In genomic region chr4:119216667-119217066, GRCm38 (mm10) we compare ENCODE assay signal across 22 mouse cellular contexts. TPM values are rescaled to one million over a fixed set of nuclear protein-coding genes. Genes with fewer than 3 reads are reported as not detected.
DNase-seq lines count a peak whose midpoint lies in the region; ATAC-seq and TF ChIP-seq lines count a peak whose summit lies in the region.
"Had no signal": no experiment of that assay in that cellular context is flagged by ENCODE, and none has a peak within 500 bp of the region (broad histone marks: within the 10 kb centered on the region; RNA-seq: fewer than 3 reads in every experiment).

No protein-coding gene starts in this region.

- ATAC-seq in heart, embryonic 16.5 days (replicated peaks; ENCODE audit: extremely low read depth, insufficient read depth, low FRiP score): peak; percentile 73; the same call in 1 of the 2 replicates
- ATAC-seq in heart, embryonic 11.5 days (replicated peaks; ENCODE audit: insufficient number of reproducible peaks, low FRiP score, low TSS enrichment): no peak
- ATAC-seq in lung, embryonic 14.5 days (ENCODE audit: insufficient read depth): peak; percentile 43; the same call in 1 of the 2 replicates
- ATAC-seq: CD4-positive, CD25-positive, alpha-beta regulatory T cell, adult 4 months; midbrain, embryonic 16.5 days had no signal

- WGBS in heart, embryonic 16.5 days: 54% methylated on average over 8 of the region's 8 CpGs
- WGBS in heart, embryonic 11.5 days (ENCODE audit: insufficient replicate concordance): 68% methylated on average over 8 of the region's 8 CpGs
- WGBS in lung, embryonic 14.5 days: 64% methylated on average over 8 of the region's 8 CpGs

- no peak overlapping the region for H3K27ac ChIP-seq in heart, embryonic 16.5 days (ENCODE audit: low read length)
- no peak overlapping the region for H3K27ac ChIP-seq in heart, embryonic 11.5 days (ENCODE audit: low read depth, low read length)
- no peak overlapping the region for H3K27ac ChIP-seq in lung, embryonic 14.5 days (ENCODE audit: low read depth)
- H3K27ac ChIP-seq: hindbrain, embryonic 12.5 days; neural tube, embryonic 12.5 days had no signal

- TF ChIP-seq CTCF in lung, embryonic 14.5 days (IDR thresholded peaks at IDR 0.05; ENCODE audit: low read depth): no peak
- TF ChIP-seq CTCF in brain, embryonic 14.5 days (IDR thresholded peaks at IDR 0.05; ENCODE audit: borderline replicate concordance, extremely low read depth, insufficient read depth, insufficient read length): no peak

- no peaks in the 10 kb centered on the region for H3K36me3 ChIP-seq in heart, embryonic 16.5 days (ENCODE audit: control insufficient read depth, insufficient read depth)
- H3K36me3 ChIP-seq in heart, embryonic 11.5 days (ENCODE audit: control insufficient read depth, insufficient read depth, low read length): no peaks in the 10 kb centered on the region
- no peaks in the 10 kb centered on the region for H3K36me3 ChIP-seq in lung, embryonic 14.5 days (ENCODE audit: insufficient read depth)
- H3K36me3 ChIP-seq: hindbrain, embryonic 12.5 days; neural tube, embryonic 12.5 days had no signal

- TF ChIP-seq POLR2A in brain, embryonic 14.5 days (IDR thresholded peaks at IDR 0.05; ENCODE audit: borderline replicate concordance, extremely low read depth, insufficient read depth, insufficient read length, poor library complexity, severe bottlenecking): no peak

- no peak overlapping the region for H3K9ac ChIP-seq in heart, embryonic 16.5 days (ENCODE audit: low read length)
- no peak overlapping the region for H3K9ac ChIP-seq in heart, embryonic 11.5 days (ENCODE audit: low read depth, low read length)
- H3K9ac ChIP-seq in lung, embryonic 14.5 days: no peak overlapping the region
- H3K9ac ChIP-seq: hindbrain, embryonic 12.5 days; neural tube, embryonic 12.5 days had no signal

- peak; percentile 49 for DNase-seq in lung, embryonic 14.5 days
- no peak for DNase-seq in lung, postnatal 14 days
- DNase-seq in Muller cell, postnatal 12 days (ENCODE audit: inconsistent ontology term): peak; percentile 37
- DNase-seq in brain, embryonic 14.5 days (ENCODE audit: low read depth): peak; percentile 34
- no peak for DNase-seq in spleen, postnatal 4 days (ENCODE audit: low spot score in 2 of 2)
- DNase-seq in layer of hippocampus, postnatal 14 days (ENCODE audit: low spot score in 2 of 2): no peak
- DNase-seq: cerebellum, adult 9-11 months; gastrocnemius, postnatal 14 days; kidney, adult 11 months; layer of hippocampus, postnatal 36 days; liver; lung, adult 18-20 months; thymus, adult 18-20 months had no signal

- no peak overlapping the region for H3K4me3 ChIP-seq in heart, embryonic 16.5 days (ENCODE audit: low read length)
- H3K4me3 ChIP-seq in heart, embryonic 11.5 days (ENCODE audit: low read depth, low read length): no peak overlapping the region
- no peak overlapping the region for H3K4me3 ChIP-seq in lung, embryonic 14.5 days (ENCODE audit: low read depth, low read length)
- H3K4me3 ChIP-seq: hindbrain, embryonic 12.5 days; neural tube, embryonic 12.5 days had no signal

- H3K4me2 ChIP-seq in heart, embryonic 16.5 days (ENCODE audit: low read depth, low read length): no peak overlapping the region
- no peak overlapping the region for H3K4me2 ChIP-seq in heart, embryonic 11.5 days
- no peak overlapping the region for H3K4me2 ChIP-seq in lung, embryonic 14.5 days
- H3K4me2 ChIP-seq: hindbrain, embryonic 12.5 days; neural tube, embryonic 12.5 days had no signal

- H3K4me1 ChIP-seq in heart, embryonic 16.5 days (ENCODE audit: control insufficient read depth, insufficient read depth, low read length): peaks cover 11% of the 10 kb centered on the region
- 0 out of 2 replicates have a peak, but pooled peaks cover 9% of the 10 kb centered on the region for H3K4me1 ChIP-seq in heart, embryonic 11.5 days (ENCODE audit: control insufficient read depth, insufficient read depth, low read length)
- no peaks in the 10 kb centered on the region for H3K4me1 ChIP-seq in lung, embryonic 14.5 days (ENCODE audit: insufficient read depth)
- H3K4me1 ChIP-seq: neural tube, embryonic 12.5 days had no signal

- no peaks in the 10 kb centered on the region for H3K27me3 ChIP-seq in heart, embryonic 16.5 days (ENCODE audit: control insufficient read depth, insufficient read depth, low read length)
- H3K27me3 ChIP-seq in heart, embryonic 11.5 days (ENCODE audit: control insufficient read depth, insufficient read depth, low read length): 0 out of 2 replicates have a peak, but pooled peaks cover 3% of the 10 kb centered on the region
- no peaks in the 10 kb centered on the region for H3K27me3 ChIP-seq in lung, embryonic 14.5 days (ENCODE audit: insufficient read depth, low read length)
- H3K27me3 ChIP-seq: hindbrain, embryonic 12.5 days; neural tube, embryonic 12.5 days had no signal

- no peaks in the 10 kb centered on the region for H3K9me3 ChIP-seq in heart, embryonic 16.5 days (replicated peaks; ENCODE audit: control insufficient read depth, low read length)
- H3K9me3 ChIP-seq in heart, embryonic 11.5 days (replicated peaks; ENCODE audit: control insufficient read depth, low read length): no peaks in the 10 kb centered on the region
- no peaks in the 10 kb centered on the region for H3K9me3 ChIP-seq in lung, embryonic 14.5 days (ENCODE audit: low read depth, low read length)
- H3K9me3 ChIP-seq: G1E; hindbrain, embryonic 12.5 days; neural tube, embryonic 12.5 days had no signal

RNA-seq across cellular contexts. Expression of gene Tmem269, which starts 1.4 kb away (rescaled TPM):
- 0.15 and 0.22 TPM in 2 replicates for polyA plus RNA-seq in heart, embryonic 16.5 days (2015; fragmentation: Nextera tagmentation; extraction: Ambion mirVana)
- not detected in 2 replicates for polyA plus RNA-seq in heart, embryonic 11.5 days (2014; fragmentation: Nextera tagmentation; extraction: Ambion mirVana)
- not detected in 2 replicates for polyA plus RNA-seq in lung, embryonic 14.5 days (2014; fragmentation: Nextera tagmentation; extraction: Ambion mirVana)
- 0.66 and 0.79 TPM in 2 replicates for polyA plus RNA-seq in brain, embryonic 14.5 days (2012; rRNA removed)
- total RNA-seq in layer of hippocampus, postnatal 14 days (2021): under 1 TPM; 0.30 to 0.45 TPM
- total RNA-seq: adrenal gland, adult 18-20 months; G1E; gastrocnemius, postnatal 14 days; megakaryocyte-erythroid progenitor cell, adult 5-6 weeks had no signal
- polyA plus RNA-seq: CD4-positive, CD25-positive, alpha-beta regulatory T cell, adult 4 months; G1E had no signal

RNA-seq across cellular contexts. Expression of gene AU022252, which starts 15.8 kb away (rescaled TPM):
- 22.5 and 23.4 TPM in 2 replicates for polyA plus RNA-seq in heart, embryonic 16.5 days (2015; fragmentation: Nextera tagmentation; extraction: Ambion mirVana)
- 33.2 and 34.7 TPM in 2 replicates for polyA plus RNA-seq in heart, embryonic 11.5 days (2014; fragmentation: Nextera tagmentation; extraction: Ambion mirVana)
- polyA plus RNA-seq in lung, embryonic 14.5 days (2014; fragmentation: Nextera tagmentation; extraction: Ambion mirVana): 29.0 and 32.3 TPM in 2 replicates
- 13.5 and 18.2 TPM in 2 replicates for polyA plus RNA-seq in brain, embryonic 14.5 days (2012; rRNA removed)
- 10 to 100 TPM; 32.4 to 33.2 TPM for total RNA-seq in layer of hippocampus, postnatal 14 days (2021)

RNA-seq across cellular contexts. Expression of gene P3h1, which starts 16.0 kb away (rescaled TPM):
- polyA plus RNA-seq in heart, embryonic 16.5 days (2015; fragmentation: Nextera tagmentation; extraction: Ambion mirVana): 28.2 and 29.3 TPM in 2 replicates
- polyA plus RNA-seq in heart, embryonic 11.5 days (2014; fragmentation: Nextera tagmentation; extraction: Ambion mirVana): 32.1 and 33.9 TPM in 2 replicates
- polyA plus RNA-seq in lung, embryonic 14.5 days (2014; fragmentation: Nextera tagmentation; extraction: Ambion mirVana): 40.4 and 44.8 TPM in 2 replicates
- 23.2 and 24.4 TPM in 2 replicates for polyA plus RNA-seq in brain, embryonic 14.5 days (2012; rRNA removed)
- 1 to 10 TPM; 9.4 to 9.5 TPM for total RNA-seq in layer of hippocampus, postnatal 14 days (2021)

RNA-seq across cellular contexts. Expression of gene Svbp, which starts 21.6 kb away (rescaled TPM):
- polyA plus RNA-seq in heart, embryonic 16.5 days (2015; fragmentation: Nextera tagmentation; extraction: Ambion mirVana): 114 and 119 TPM in 2 replicates
- polyA plus RNA-seq in heart, embryonic 11.5 days (2014; fragmentation: Nextera tagmentation; extraction: Ambion mirVana): 138 and 143 TPM in 2 replicates
- polyA plus RNA-seq in lung, embryonic 14.5 days (2014; fragmentation: Nextera tagmentation; extraction: Ambion mirVana): 134 TPM in 2 replicates
- polyA plus RNA-seq in brain, embryonic 14.5 days (2012; rRNA removed): 132 and 160 TPM in 2 replicates
- 10 to 100 TPM; 21.1 to 25.3 TPM for total RNA-seq in layer of hippocampus, postnatal 14 days (2021)

RNA-seq across cellular contexts. Expression of gene Ermap, which starts 26.9 kb away (rescaled TPM):
- polyA plus RNA-seq in heart, embryonic 16.5 days (2015; fragmentation: Nextera tagmentation; extraction: Ambion mirVana): 0.88 and 1.4 TPM in 2 replicates
- 34.7 and 58.1 TPM in 2 replicates for polyA plus RNA-seq in heart, embryonic 11.5 days (2014; fragmentation: Nextera tagmentation; extraction: Ambion mirVana)
- 0.57 and 0.79 TPM in 2 replicates for polyA plus RNA-seq in lung, embryonic 14.5 days (2014; fragmentation: Nextera tagmentation; extraction: Ambion mirVana)
- 1.3 TPM in 2 replicates for polyA plus RNA-seq in brain, embryonic 14.5 days (2012; rRNA removed)
- total RNA-seq in layer of hippocampus, postnatal 14 days (2021): under 1 TPM; 0.28 to 0.31 TPM
- polyA plus RNA-seq: CD4-positive, CD25-positive, alpha-beta regulatory T cell, adult 4 months had no signal

Comparison
In these comparisons a context has a peak if more than half of its experiments do, and no peak if none do; other contexts are left out.
1. DNase-seq: peak in lung, embryonic 14.5 days (single experiment), Muller cell, postnatal 12 days (single experiment) and brain, embryonic 14.5 days (single experiment); none in lung, postnatal 14 days (single experiment), spleen, postnatal 4 days (0 of 2) and layer of hippocampus, postnatal 14 days (0 of 2).